Mouse (Mus musculus) activated CD4-positive, CD25-positive, alpha-beta regulatory T cell, adult 4 months (primary cell): ENCODE results near the gene Olfr970. TPM values are rescaled to one million over a fixed set of nuclear protein-coding genes. Genes with fewer than 3 reads are reported as not detected.
"Not testable (repeated sequence)": the region's sequence is repeated elsewhere in the genome, so short reads cannot be mapped to it uniquely, and the experiment has no call there.

ENCODE experiments used
- ATAC-seq: one replicate; pipeline ENCODE4 v1.8.0; 2017
- polyA plus RNA-seq, 2 experiments: library from polyadenylated mRNA; unstranded; fragments of 100-300 nt; shearing (Covaris generic); gene quantifications; one replicate each; pipeline ENCODE4 v1.2.1; 2017

The Olfr970 gene
- polyA plus RNA-seq: not detected

DNA sequence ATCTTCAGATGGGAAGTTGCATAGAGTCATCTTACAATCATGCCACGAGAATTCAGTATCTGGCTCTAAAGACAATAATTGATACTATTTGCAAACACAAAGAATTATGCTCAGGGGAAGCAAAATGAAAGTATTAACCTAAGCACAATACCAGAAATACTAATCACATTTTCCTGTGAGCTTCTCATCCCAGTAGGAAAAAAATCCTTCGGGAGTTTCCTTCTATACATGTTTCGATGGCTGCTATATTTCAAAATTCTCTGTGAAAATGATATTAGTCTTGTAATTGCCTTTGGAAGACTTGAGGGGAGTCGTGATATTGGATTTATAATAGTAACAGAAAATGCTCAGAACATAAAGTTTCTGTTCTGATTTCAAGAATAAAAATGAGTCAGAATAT, at the start of gene Olfr970:
Olfr970 (plus strand) TSS at position 301 of the 400 bp plus-strand sequence.
- no peak for ATAC-seq

DNA sequence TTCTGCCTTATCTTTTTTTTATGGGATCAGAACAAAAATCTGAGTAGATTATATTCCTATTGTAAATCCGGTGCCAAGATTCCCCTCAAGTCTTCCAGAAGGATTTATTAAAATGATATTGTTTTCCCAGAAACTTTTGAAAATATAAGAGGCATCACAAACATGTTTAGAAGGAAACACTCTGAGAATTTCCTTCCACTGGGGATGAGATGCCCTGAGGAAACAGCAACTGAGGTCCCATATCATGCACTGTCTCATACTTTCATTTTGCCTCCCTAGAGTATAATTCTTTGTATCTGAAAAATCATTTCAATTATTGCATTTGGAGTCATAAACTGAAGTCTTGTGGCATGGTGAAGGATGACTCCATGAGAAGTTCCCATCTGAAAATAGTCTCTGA, 25.5 kb upstream of the Olfr970 start, which contains the start of gene Olfr968:
Olfr968 (minus strand) TSS at position 101 of the 400 bp plus-strand sequence.
- ATAC-seq: no peak

DNA sequence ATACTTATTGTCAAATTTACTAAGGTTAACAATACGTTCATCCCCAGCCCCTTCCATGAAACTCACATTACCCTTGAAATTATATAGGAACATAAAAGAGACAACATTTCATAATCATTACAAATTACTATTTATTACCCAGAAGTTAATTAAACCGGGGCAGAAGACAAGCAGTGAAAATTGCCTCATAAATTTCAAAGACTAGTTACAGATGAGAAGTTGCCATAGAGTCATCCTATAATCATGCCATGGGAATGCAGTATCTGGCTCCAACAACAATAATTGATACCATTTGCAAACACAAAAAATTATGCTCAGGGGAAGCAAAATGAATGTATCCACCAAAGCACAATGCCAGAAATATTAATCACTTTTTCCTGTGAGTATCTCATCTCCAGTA, 18.1 kb upstream of the Olfr970 start, which contains the start of gene Olfr969:
Olfr969 (plus strand) TSS at position 388 of the 400 bp plus-strand sequence.
- ATAC-seq: no peak

DNA sequence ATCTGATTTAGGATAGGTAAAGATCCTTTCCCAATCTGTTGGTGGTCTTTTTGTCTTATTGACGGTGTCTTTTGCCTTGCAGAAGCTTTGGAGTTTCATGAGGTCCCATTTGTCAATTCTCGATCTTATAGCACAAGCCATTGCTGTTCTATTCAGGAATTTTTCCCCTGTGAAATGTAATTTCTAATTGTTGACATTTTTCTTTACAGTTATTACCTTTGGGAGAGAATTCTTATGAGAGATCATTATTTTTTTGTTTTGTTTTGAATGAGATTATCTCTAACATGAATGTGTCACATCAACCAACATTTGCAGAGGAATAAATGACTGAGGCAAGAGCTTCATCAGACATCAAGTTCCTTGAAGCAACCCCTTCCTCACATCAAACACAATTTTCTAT, 27.9 kb downstream of the Olfr970 start, which contains the start of gene Olfr971:
Olfr971 (plus strand) TSS at position 301 of the 400 bp plus-strand sequence.
- not testable (repeated sequence) for ATAC-seq

DNA sequence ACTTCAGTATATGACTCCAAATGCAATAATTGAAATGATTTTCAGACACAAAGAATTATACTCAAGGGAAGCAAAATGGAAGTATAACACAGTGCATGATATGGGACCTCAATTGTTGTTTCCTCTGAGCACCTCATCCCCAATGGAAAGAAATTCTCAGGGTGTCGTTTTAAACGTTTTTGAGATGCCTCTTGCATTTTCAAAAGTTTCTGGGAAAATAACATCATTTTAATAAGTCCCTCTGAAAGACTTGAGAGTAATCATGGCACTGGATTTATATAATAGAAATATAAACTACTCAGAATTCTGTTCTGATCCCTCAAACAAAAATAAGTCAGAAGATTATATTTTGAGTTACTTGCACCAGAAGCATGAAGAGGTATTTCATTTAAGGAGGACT, 57.5 kb downstream of the Olfr970 start, which contains the start of gene Olfr972:
Olfr972 (plus strand) TSS at position 301 of the 400 bp plus-strand sequence.
- ATAC-seq: no peak

Other genes starting within 250 kb of the Olfr970 start
- gene Olfr959, start 233.3 kb upstream of the Olfr970 start, polyA plus RNA-seq: not detected
- not detected for gene AW551984, start 204.5 kb upstream of the Olfr970 start, polyA plus RNA-seq
- gene Olfr148, start 198.2 kb upstream of the Olfr970 start, polyA plus RNA-seq: not detected
- not detected for gene Olfr960, start 187.5 kb upstream of the Olfr970 start, polyA plus RNA-seq
- gene Olfr961, start 163.8 kb upstream of the Olfr970 start, polyA plus RNA-seq: under 1 TPM in 1 of 2 experiments, not detected in 1; 0.18 TPM
- not detected for gene Olfr963, start 141.7 kb upstream of the Olfr970 start, polyA plus RNA-seq
- under 1 TPM in 1 of 2 experiments, not detected in 1; 0.44 TPM for gene Olfr149, start 101.7 kb upstream of the Olfr970 start, polyA plus RNA-seq
- gene Olfr965, start 97.5 kb upstream of the Olfr970 start, polyA plus RNA-seq: not detected
- not detected for gene Olfr150, start 77.9 kb upstream of the Olfr970 start, polyA plus RNA-seq
- gene Olfr967, start 62.6 kb upstream of the Olfr970 start, polyA plus RNA-seq: not detected
- not detected for gene Olfr968, start 25.6 kb upstream of the Olfr970 start, polyA plus RNA-seq
- gene Olfr969, start 17.9 kb upstream of the Olfr970 start, polyA plus RNA-seq: not detected
- gene Olfr971, start 28.0 kb downstream of the Olfr970 start, polyA plus RNA-seq: not detected
- not detected for gene Olfr972, start 57.6 kb downstream of the Olfr970 start, polyA plus RNA-seq
- gene Olfr229, start 98.5 kb downstream of the Olfr970 start, polyA plus RNA-seq: not detected
- under 1 TPM in 1 of 2 experiments, not detected in 1; 0.24 TPM for gene Olfr974, start 128.6 kb downstream of the Olfr970 start, polyA plus RNA-seq
- not detected for gene Olfr975, start 143.2 kb downstream of the Olfr970 start, polyA plus RNA-seq
- gene Olfr976, start 152.3 kb downstream of the Olfr970 start, polyA plus RNA-seq: not detected
- not detected for gene Olfr978, start 183.3 kb downstream of the Olfr970 start, polyA plus RNA-seq
- not detected for gene Olfr979, start 194.6 kb downstream of the Olfr970 start, polyA plus RNA-seq
- not detected for gene Olfr980, start 200.7 kb downstream of the Olfr970 start, polyA plus RNA-seq
- gene Olfr981, start 212.6 kb downstream of the Olfr970 start, polyA plus RNA-seq: not detected